Mouse (Mus musculus) forebrain, embryonic 12.5 days (tissue): ENCODE data around the gene Tubb5. TPM values are rescaled to one million over a fixed set of nuclear protein-coding genes. Genes with fewer than 3 reads are reported as not detected.

ENCODE experiments used
- ATAC-seq: fragments of 200-750 bp; cut with Nextera tagmentation; 2 replicates; pipeline ENCODE4 v1.8.0; 2017; ENCODE audit warnings: moderate TSS enrichment; ENCODE audit not compliant: low FRiP score
- H3K27ac ChIP-seq: fragments of 300-500 bp; sonication (generic); 2 replicates; pipeline ENCODE4 v1.5.1; 2016; ENCODE audit warnings: mild to moderate bottlenecking
- H3K27me3 ChIP-seq: fragments of 300-500 bp; sonication (generic); 2 replicates; pipeline ENCODE4 v1.6.1; 2016; ENCODE audit warnings: mild to moderate bottlenecking
- H3K36me3 ChIP-seq: fragments of 300-500 bp; sonication (generic); replicated peaks from 2 replicates; pipeline ENCODE4 v1.6.1; 2016; ENCODE audit warnings: mild to moderate bottlenecking
- H3K4me1 ChIP-seq: fragments of 300-500 bp; sonication (generic); 2 replicates; pipeline ENCODE4 v1.6.1; 2016
- H3K4me2 ChIP-seq: fragments of 300-500 bp; sonication (generic); 2 replicates; pipeline ENCODE4 v1.6.1; 2016; ENCODE audit warnings: mild to moderate bottlenecking, moderate library complexity
- H3K4me3 ChIP-seq: fragments of 300-500 bp; sonication (generic); replicated peaks from 2 replicates; pipeline ENCODE4 v1.5.1; 2016; ENCODE audit warnings: mild to moderate bottlenecking
- H3K9ac ChIP-seq: fragments of 300-500 bp; sonication (generic); 2 replicates; pipeline ENCODE4 v1.6.1; 2016; ENCODE audit warnings: mild to moderate bottlenecking
- H3K9me3 ChIP-seq: fragments of 300-500 bp; sonication (generic); 2 replicates; pipeline ENCODE4 v1.6.1; 2016
- WGBS: fragments of 180-500 bp; shearing (Covaris S2); methylation state at CpG from one replicate; pipeline ENCODE4 v1.1.7; 2016; 5-methylcytosine and 5-hydroxymethylcytosine counted together
- polyA plus RNA-seq: library from polyadenylated mRNA; unstranded; fragments of >200 nt; fragmentation: Nextera tagmentation; extraction: Ambion mirVana; gene quantifications from 2 replicates; pipeline ENCODE4 v1.2.1, GENCODE M21; 2016

The Tubb5 gene
- polyA plus RNA-seq, 1 experiment from 2014 or later, result 1,541 TPM

GRCm38 (mm10) chr17:35820111-35820510 is 18.0 kb downstream of the Tubb5 start:
- H3K27me3 ChIP-seq, result peaks cover 15% of the 10 kb centered on the region
- no peak overlapping the region for H3K9ac ChIP-seq
- WGBS, result 86% methylated on average over 5 of the region's 5 CpGs
- no peak for ATAC-seq
- no peak overlapping the region for H3K27ac ChIP-seq
- peaks cover 40% of the 10 kb centered on the region for H3K4me1 ChIP-seq
- H3K9me3 ChIP-seq, result no peaks in the 10 kb centered on the region
- no peak overlapping the region for H3K4me3 ChIP-seq
- no peak overlapping the region for H3K4me2 ChIP-seq
- 0 out of 2 replicates have a peak, but pooled peaks cover 5% of the 10 kb centered on the region for H3K36me3 ChIP-seq

GRCm38 (mm10) chr17:35817226-35817625 is 20.9 kb downstream of the Tubb5 start:
- Histone ChIP-seq H3K9ac (no peak overlapping the region), H3K9me3 (no peaks in the 10 kb centered on the region), H3K36me3 (no peaks in the 10 kb centered on the region), H3K4me3 (no peak overlapping the region), H3K4me1 (peaks cover 25% of the 10 kb centered on the region), H3K4me2 (no peak overlapping the region), H3K27me3 (peaks cover 15% of the 10 kb centered on the region), H3K27ac (no peak overlapping the region)
- ATAC-seq, result no peak
- WGBS, result 58% methylated on average over 10 of the region's 10 CpGs

- Histone ChIP-seq H3K4me1 (peaks cover 20% of the 10 kb centered on the region), H3K9ac (0 out of 2 replicates have a peak overlapping the region, but pooled peaks have one; percentile 21), H3K4me2 (no peak overlapping the region), H3K9me3 (no peaks in the 10 kb centered on the region), H3K27ac (no peak overlapping the region), H3K4me3 (no peak overlapping the region), H3K36me3 (no peaks in the 10 kb centered on the region), H3K27me3 (peaks cover 15% of the 10 kb centered on the region)
- ATAC-seq, result no peak
- WGBS, result 42% methylated on average over 7 of the region's 14 CpGs
Measured at GRCm38 (mm10) chr17:35816686-35817085, 21.4 kb downstream of the Tubb5 start.

- Histone ChIP-seq H3K27ac (no peak overlapping the region), H3K27me3 (peaks cover 13% of the 10 kb centered on the region), H3K36me3 (no peaks in the 10 kb centered on the region), H3K4me2 (no peak overlapping the region), H3K4me3 (no peak overlapping the region), H3K9ac (0 out of 2 replicates have a peak overlapping the region, but pooled peaks have one; percentile 21), H3K9me3 (no peaks in the 10 kb centered on the region), H3K4me1 (peaks cover 11% of the 10 kb centered on the region)
- 73% methylated on average over 7 of the region's 7 CpGs for WGBS
- no peak for ATAC-seq
Measured at GRCm38 (mm10) chr17:35815836-35816235, 22.3 kb downstream of the Tubb5 start.

- Histone ChIP-seq H3K27ac (no peak overlapping the region), H3K9me3 (no peaks in the 10 kb centered on the region), H3K36me3 (no peaks in the 10 kb centered on the region), H3K4me3 (no peak overlapping the region), H3K9ac (no peak overlapping the region), H3K4me1 (peaks cover 8% of the 10 kb centered on the region), H3K27me3 (peaks cover 5% of the 10 kb centered on the region), H3K4me2 (no peak overlapping the region)
- ATAC-seq, result no peak
- WGBS, result 67% methylated on average over 6 of the region's 6 CpGs
Measured at GRCm38 (mm10) chr17:35814678-35815077, 23.4 kb downstream of the Tubb5 start.

- no peaks in the 10 kb centered on the region for H3K9me3 ChIP-seq
- H3K9ac ChIP-seq, result no peak overlapping the region
- H3K27me3 ChIP-seq, result no peaks in the 10 kb centered on the region; the same call in 1 of the 2 replicates
- no peak overlapping the region for H3K4me3 ChIP-seq
- H3K36me3 ChIP-seq, result no peaks in the 10 kb centered on the region
- WGBS, result 86% methylated on average over 7 of the region's 7 CpGs
- H3K27ac ChIP-seq, result no peak overlapping the region
- no peak overlapping the region for H3K4me2 ChIP-seq
- peaks cover 8% of the 10 kb centered on the region for H3K4me1 ChIP-seq
- no peak for ATAC-seq
Measured at GRCm38 (mm10) chr17:35813653-35814052, 24.5 kb downstream of the Tubb5 start.

- no peak for ATAC-seq
- 69% methylated on average over 7 of the region's 7 CpGs for WGBS
- H3K9me3 ChIP-seq, result no peaks in the 10 kb centered on the region
- no peak overlapping the region for H3K9ac ChIP-seq
- peaks cover 8% of the 10 kb centered on the region for H3K4me1 ChIP-seq
- H3K36me3 ChIP-seq, result no peaks in the 10 kb centered on the region
- H3K4me2 ChIP-seq, result no peak overlapping the region
- H3K27me3 ChIP-seq, result no peaks in the 10 kb centered on the region; the same call in 1 of the 2 replicates
- peak overlapping the region; percentile 16; the same call in 1 of the 2 replicates for H3K27ac ChIP-seq
- H3K4me3 ChIP-seq, result no peak overlapping the region
Measured at GRCm38 (mm10) chr17:35813245-35813647, 24.9 kb downstream of the Tubb5 start.

GRCm38 (mm10) chr17:35812736-35813135 is 25.4 kb downstream of the Tubb5 start:
- Histone ChIP-seq H3K27me3 (no peaks in the 10 kb centered on the region; the same call in 1 of the 2 replicates), H3K4me1 (peaks cover 8% of the 10 kb centered on the region), H3K4me2 (no peak overlapping the region), H3K9me3 (no peaks in the 10 kb centered on the region), H3K36me3 (no peaks in the 10 kb centered on the region), H3K27ac (peak overlapping the region; percentile 16), H3K4me3 (no peak overlapping the region), H3K9ac (no peak overlapping the region)
- WGBS, result 81% methylated on average over 6 of the region's 6 CpGs
- ATAC-seq, result no peak

GRCm38 (mm10) chr17:35812307-35812706 is 25.8 kb downstream of the Tubb5 start:
- H3K4me2 ChIP-seq, result no peak overlapping the region
- H3K27ac ChIP-seq, result no peak overlapping the region
- peaks cover 8% of the 10 kb centered on the region for H3K4me1 ChIP-seq
- 79% methylated on average over 5 of the region's 5 CpGs for WGBS
- H3K9ac ChIP-seq, result no peak overlapping the region
- H3K4me3 ChIP-seq, result no peak overlapping the region
- H3K27me3 ChIP-seq, result no peaks in the 10 kb centered on the region; the same call in 1 of the 2 replicates
- H3K36me3 ChIP-seq, result no peaks in the 10 kb centered on the region
- H3K9me3 ChIP-seq, result no peaks in the 10 kb centered on the region
- ATAC-seq, result no peak

- Histone ChIP-seq H3K27ac (no peak overlapping the region), H3K4me1 (peaks cover 3% of the 10 kb centered on the region; the same call in 1 of the 2 replicates), H3K9me3 (no peaks in the 10 kb centered on the region), H3K4me2 (no peak overlapping the region), H3K27me3 (no peaks in the 10 kb centered on the region), H3K9ac (no peak overlapping the region), H3K4me3 (no peak overlapping the region), H3K36me3 (no peaks in the 10 kb centered on the region)
- no peak for ATAC-seq
- WGBS, result 89% methylated on average over 5 of the region's 5 CpGs
Measured at GRCm38 (mm10) chr17:35810900-35811648, 27.0 kb downstream of the Tubb5 start.

- peaks cover 3% of the 10 kb centered on the region; the same call in 1 of the 2 replicates for H3K4me1 ChIP-seq
- no peaks in the 10 kb centered on the region for H3K9me3 ChIP-seq
- H3K27ac ChIP-seq, result no peak overlapping the region
- no peak overlapping the region for H3K4me3 ChIP-seq
- H3K27me3 ChIP-seq, result no peaks in the 10 kb centered on the region
- H3K9ac ChIP-seq, result no peak overlapping the region
- no peaks in the 10 kb centered on the region for H3K36me3 ChIP-seq
- no peak overlapping the region for H3K4me2 ChIP-seq
- no peak for ATAC-seq
- 89% methylated on average over 11 of the region's 11 CpGs for WGBS
Measured at GRCm38 (mm10) chr17:35809395-35809794, 28.7 kb downstream of the Tubb5 start.

- H3K36me3 ChIP-seq, result no peaks in the 10 kb centered on the region
- H3K4me3 ChIP-seq, result no peak overlapping the region
- no peaks in the 10 kb centered on the region for H3K9me3 ChIP-seq
- ATAC-seq, result no peak
- H3K27me3 ChIP-seq, result no peaks in the 10 kb centered on the region
- WGBS, result 77% methylated on average over 9 of the region's 9 CpGs
- H3K4me2 ChIP-seq, result no peak overlapping the region
- H3K27ac ChIP-seq, result no peak overlapping the region
- H3K4me1 ChIP-seq, result peaks cover 1% of the 10 kb centered on the region; the same call in 1 of the 2 replicates
- no peak overlapping the region for H3K9ac ChIP-seq
Measured at GRCm38 (mm10) chr17:35808073-35808472, 30.0 kb downstream of the Tubb5 start.
